Comparison of ENCODE assay signal across 12 mouse cellular contexts in genomic region chr5:74215125-74215524, GRCm38 (mm10). TPM values are rescaled to one million over a fixed set of nuclear protein-coding genes. Genes with fewer than 3 reads are reported as not detected.
A peak's percentile ranks its signal among the peaks of the same experiment; 100 is the strongest.
DNase-seq lines count a peak whose midpoint lies in the region; ATAC-seq lines count a peak whose summit lies in the region.
"Had no signal": no experiment of that assay in that cellular context is flagged by ENCODE, and none has a peak within 500 bp of the region (broad histone marks: within the 10 kb centered on the region; RNA-seq: fewer than 3 reads in every experiment).

No protein-coding gene starts in this region.

- 10% methylated on average over 4 of the region's 4 CpGs for WGBS in hindbrain, embryonic 10.5 days
- 12% methylated on average over 4 of the region's 4 CpGs for WGBS in hindbrain, embryonic 14.5 days
- WGBS in neural tube, embryonic 11.5 days = 20% methylated on average over 4 of the region's 4 CpGs
- 24% methylated on average over 4 of the region's 4 CpGs for WGBS in neural tube, embryonic 15.5 days
- WGBS in hindbrain, embryonic 15.5 days = 2% methylated on average over 4 of the region's 4 CpGs

- peak overlapping the region; percentile 84 for H3K27ac ChIP-seq in hindbrain, embryonic 10.5 days
- H3K27ac ChIP-seq in hindbrain, embryonic 14.5 days = no peak overlapping the region
- H3K27ac ChIP-seq in neural tube, embryonic 11.5 days (ENCODE audit: low read depth, low read length) = no peak overlapping the region
- H3K27ac ChIP-seq in neural tube, embryonic 15.5 days (replicated peaks) = no peak overlapping the region
- H3K27ac ChIP-seq in hindbrain, embryonic 15.5 days (replicated peaks) = no peak overlapping the region

- H3K4me2 ChIP-seq in hindbrain, embryonic 14.5 days (replicated peaks) = no peak overlapping the region
- H3K4me2 ChIP-seq in neural tube, embryonic 11.5 days (ENCODE audit: low read depth) = no peak overlapping the region
- H3K4me2 ChIP-seq in neural tube, embryonic 15.5 days = no peak overlapping the region
- H3K4me2 ChIP-seq in hindbrain, embryonic 15.5 days = no peak overlapping the region

- H3K9ac ChIP-seq in hindbrain, embryonic 14.5 days = no peak overlapping the region
- no peak overlapping the region for H3K9ac ChIP-seq in neural tube, embryonic 11.5 days (ENCODE audit: low read length)
- H3K9ac ChIP-seq in neural tube, embryonic 15.5 days (replicated peaks) = no peak overlapping the region
- H3K9ac ChIP-seq in hindbrain, embryonic 15.5 days = no peak overlapping the region

- no peak for DNase-seq in hindbrain, embryonic 10.5 days (ENCODE audit: low spot score)
- no peak for DNase-seq in hindbrain, embryonic 14.5 days (ENCODE audit: low spot score)
- DNase-seq in neural tube, embryonic 11.5 days (ENCODE audit: low spot score) = no peak
- DNase-seq in urinary bladder, adult 2 months (ENCODE audit: low spot score) = no peak
- DNase-seq in spleen, postnatal 36 days (ENCODE audit: low spot score in 2 of 2) = no peak
- DNase-seq in yolk sac, embryonic 10.5 days (ENCODE audit: low spot score) = no peak
- DNase-seq: cerebellum, postnatal 14 days; heart, postnatal 10 days; lung, adult 18-20 months; right cerebral cortex, postnatal 25 days had no signal

- peak overlapping the region; percentile 30; the same call in 1 of the 2 replicates for H3K4me3 ChIP-seq in hindbrain, embryonic 10.5 days
- no peak overlapping the region for H3K4me3 ChIP-seq in hindbrain, embryonic 14.5 days (replicated peaks; ENCODE audit: low read length)
- H3K4me3 ChIP-seq in neural tube, embryonic 11.5 days (ENCODE audit: low read depth, low read length) = no peak overlapping the region
- H3K4me3 ChIP-seq in neural tube, embryonic 15.5 days (replicated peaks) = no peak overlapping the region
- no peak overlapping the region for H3K4me3 ChIP-seq in hindbrain, embryonic 15.5 days

- H3K36me3 ChIP-seq in hindbrain, embryonic 10.5 days = no peaks in the 10 kb centered on the region
- no peaks in the 10 kb centered on the region for H3K36me3 ChIP-seq in hindbrain, embryonic 14.5 days (replicated peaks; ENCODE audit: control insufficient read depth, insufficient read depth)
- H3K36me3 ChIP-seq in neural tube, embryonic 11.5 days (ENCODE audit: control insufficient read depth, insufficient read depth, low read length) = no peaks in the 10 kb centered on the region
- no peaks in the 10 kb centered on the region for H3K36me3 ChIP-seq in neural tube, embryonic 15.5 days
- no peaks in the 10 kb centered on the region for H3K36me3 ChIP-seq in hindbrain, embryonic 15.5 days

- H3K9me3 ChIP-seq in hindbrain, embryonic 10.5 days = no peaks in the 10 kb centered on the region
- H3K9me3 ChIP-seq in hindbrain, embryonic 14.5 days (ENCODE audit: control insufficient read depth, low read length) = no peaks in the 10 kb centered on the region
- H3K9me3 ChIP-seq in neural tube, embryonic 11.5 days (ENCODE audit: control insufficient read depth, low read length) = no peaks in the 10 kb centered on the region
- no peaks in the 10 kb centered on the region for H3K9me3 ChIP-seq in neural tube, embryonic 15.5 days (replicated peaks)
- no peaks in the 10 kb centered on the region for H3K9me3 ChIP-seq in hindbrain, embryonic 15.5 days

- peaks cover 50% of the 10 kb centered on the region for H3K4me1 ChIP-seq in hindbrain, embryonic 10.5 days (replicated peaks)
- H3K4me1 ChIP-seq in hindbrain, embryonic 14.5 days (replicated peaks; ENCODE audit: control insufficient read depth, insufficient read depth, low read length) = peaks cover 9% of the 10 kb centered on the region; the same call in 1 of the 2 replicates
- H3K4me1 ChIP-seq in neural tube, embryonic 11.5 days (ENCODE audit: control insufficient read depth, insufficient read depth, low read length) = peaks cover 8% of the 10 kb centered on the region; the same call in 1 of the 2 replicates
- H3K4me1 ChIP-seq in neural tube, embryonic 15.5 days = peaks cover 4% of the 10 kb centered on the region; the same call in 1 of the 2 replicates
- peaks cover 6% of the 10 kb centered on the region; the same call in 1 of the 2 replicates for H3K4me1 ChIP-seq in hindbrain, embryonic 15.5 days (replicated peaks)

- peaks cover 4% of the 10 kb centered on the region; the same call in 1 of the 2 replicates for H3K27me3 ChIP-seq in hindbrain, embryonic 10.5 days (ENCODE audit: insufficient read depth, poor library complexity, severe bottlenecking)
- H3K27me3 ChIP-seq in hindbrain, embryonic 14.5 days (ENCODE audit: control insufficient read depth, insufficient read depth, low read length) = no peaks in the 10 kb centered on the region
- H3K27me3 ChIP-seq in neural tube, embryonic 11.5 days (ENCODE audit: control insufficient read depth, insufficient read depth, low read length) = no peaks in the 10 kb centered on the region
- no peaks in the 10 kb centered on the region for H3K27me3 ChIP-seq in neural tube, embryonic 15.5 days (replicated peaks)
- no peaks in the 10 kb centered on the region for H3K27me3 ChIP-seq in hindbrain, embryonic 15.5 days

- no peak for ATAC-seq in hindbrain, embryonic 14.5 days (ENCODE audit: low FRiP score)
- ATAC-seq in neural tube, embryonic 11.5 days (ENCODE audit: insufficient read depth, low FRiP score, low TSS enrichment) = peak; percentile 41; the same call in 1 of the 2 replicates
- ATAC-seq in neural tube, embryonic 15.5 days (ENCODE audit: low FRiP score) = no peak
- ATAC-seq in hindbrain, embryonic 15.5 days (ENCODE audit: low FRiP score, low read depth) = 0 out of 2 replicates have a peak, but pooled peaks have one; percentile 15

RNA-seq across cellular contexts. Expression of gene Rasl11b, which starts 20.0 kb away (rescaled TPM):
- polyA plus RNA-seq in hindbrain, embryonic 10.5 days (2016; fragmentation: Nextera tagmentation; extraction: Ambion mirVana) = 30.5 and 32.7 TPM in 2 replicates
- 15.4 and 16.5 TPM in 2 replicates for polyA plus RNA-seq in hindbrain, embryonic 14.5 days (2014; fragmentation: Nextera tagmentation; extraction: Ambion mirVana)
- polyA plus RNA-seq in neural tube, embryonic 11.5 days (2014; fragmentation: Nextera tagmentation; extraction: Ambion mirVana) = 38.7 and 41.3 TPM in 2 replicates
- polyA plus RNA-seq in neural tube, embryonic 15.5 days (2015; fragmentation: Nextera tagmentation; extraction: Ambion mirVana) = 16.5 and 17.4 TPM in 2 replicates
- polyA plus RNA-seq in hindbrain, embryonic 15.5 days (2015; fragmentation: Nextera tagmentation; extraction: Ambion mirVana) = 17.8 and 20.0 TPM in 2 replicates
- 88.0 and 114 TPM in 2 replicates for polyA plus RNA-seq in urinary bladder, adult 2 months (2012; rRNA removed)

Comparison
In these comparisons a context has a peak if more than half of its experiments do, and no peak if none do; other contexts are left out.
1. ATAC-seq: peak in neural tube, embryonic 11.5 days (single experiment) and hindbrain, embryonic 15.5 days (single experiment); none in hindbrain, embryonic 14.5 days (single experiment) and neural tube, embryonic 15.5 days (single experiment).